Mouse (Mus musculus): ENCODE results near the gene Nfya. TPM values are rescaled to one million over a fixed set of nuclear protein-coding genes. Genes with fewer than 3 reads are reported as not detected.

Gene Nfya
- polyA plus RNA-seq, 1 experiment: 63.7 TPM

- TF ChIP-seq POLR2A (IDR thresholded peaks at IDR 0.05; ENCODE audit: borderline replicate concordance, low read depth, low read length) (no peak), CTCF (IDR thresholded peaks at IDR 0.05; ENCODE audit: low read depth, low read length) (no peak)
- no peak overlapping the region for H3K4me3 ChIP-seq (ENCODE audit: insufficient read depth, low read length)
- peaks cover 35% of the 10 kb centered on the region for H3K4me1 ChIP-seq (ENCODE audit: control insufficient read depth, insufficient read depth, low read length)
- H3K27ac ChIP-seq (ENCODE audit: insufficient read depth, low read depth, low read length): no peak overlapping the region
Measured at GRCm38 (mm10) chr17:48403848-48404247, 5.9 kb downstream of the Nfya start.

GRCm38 (mm10) chr17:48402751-48403150 is 7.0 kb downstream of the Nfya start:
- Histone ChIP-seq H3K4me1 (ENCODE audit: control insufficient read depth, insufficient read depth, low read length) (peaks cover 33% of the 10 kb centered on the region), H3K4me3 (ENCODE audit: insufficient read depth, low read length) (no peak overlapping the region), H3K27ac (ENCODE audit: insufficient read depth, low read depth, low read length) (no peak overlapping the region)
- no peak for TF ChIP-seq CTCF (IDR thresholded peaks at IDR 0.05; ENCODE audit: low read depth, low read length)
- TF ChIP-seq POLR2A (IDR thresholded peaks at IDR 0.05; ENCODE audit: borderline replicate concordance, low read depth, low read length): no peak

DNA sequence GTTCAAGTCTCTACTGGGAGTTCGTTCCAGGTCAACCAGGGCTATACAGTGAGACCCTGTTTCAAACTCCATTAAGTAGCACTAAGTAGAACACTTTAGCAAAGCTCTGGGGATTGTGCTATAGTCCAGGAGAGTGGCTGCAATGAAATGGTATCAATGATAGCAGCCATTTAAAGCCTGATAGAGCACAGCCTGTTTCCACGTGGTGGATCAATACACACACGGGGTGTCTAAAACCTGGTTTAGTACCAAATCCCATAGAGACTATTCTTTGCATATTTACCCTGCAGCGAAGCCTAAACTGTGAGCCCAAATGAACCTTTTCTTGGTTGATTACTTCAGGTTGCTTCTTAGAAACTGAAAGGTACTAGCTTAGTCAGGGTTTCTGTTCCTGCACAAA is 8.0 kb downstream of the Nfya start:
- Histone ChIP-seq H3K27ac (ENCODE audit: insufficient read depth, low read depth, low read length) (no peak overlapping the region), H3K4me3 (ENCODE audit: insufficient read depth, low read length) (no peak overlapping the region), H3K4me1 (ENCODE audit: control insufficient read depth, insufficient read depth, low read length) (peaks cover 24% of the 10 kb centered on the region)
- TF ChIP-seq CTCF (IDR thresholded peaks at IDR 0.05; ENCODE audit: low read depth, low read length) (no peak), POLR2A (IDR thresholded peaks at IDR 0.05; ENCODE audit: borderline replicate concordance, low read depth, low read length) (no peak)

GRCm38 (mm10) chr17:48392616-48393015 is 17.1 kb downstream of the Nfya start:
- TF ChIP-seq POLR2A (IDR thresholded peaks at IDR 0.05; ENCODE audit: borderline replicate concordance, low read depth, low read length) (no peak), CTCF (IDR thresholded peaks at IDR 0.05; ENCODE audit: low read depth, low read length) (no peak)
- H3K4me1 ChIP-seq (ENCODE audit: control insufficient read depth, insufficient read depth, low read length): peaks cover 5% of the 10 kb centered on the region; the same call in 1 of the 2 replicates
- H3K27ac ChIP-seq (ENCODE audit: insufficient read depth, low read depth, low read length): no peak overlapping the region
- H3K4me3 ChIP-seq (ENCODE audit: insufficient read depth, low read length): no peak overlapping the region

- Histone ChIP-seq H3K4me3 (ENCODE audit: insufficient read depth, low read length) (no peak overlapping the region), H3K4me1 (ENCODE audit: control insufficient read depth, insufficient read depth, low read length) (peaks cover 8% of the 10 kb centered on the region)
- TF ChIP-seq POLR2A (IDR thresholded peaks at IDR 0.05; ENCODE audit: borderline replicate concordance, low read depth, low read length): no peak
- no peak for TF ChIP-seq CTCF (IDR thresholded peaks at IDR 0.05; ENCODE audit: low read depth, low read length)
Measured at GRCm38 (mm10) chr17:48391446-48391845, 18.3 kb downstream of the Nfya start.

DNA sequence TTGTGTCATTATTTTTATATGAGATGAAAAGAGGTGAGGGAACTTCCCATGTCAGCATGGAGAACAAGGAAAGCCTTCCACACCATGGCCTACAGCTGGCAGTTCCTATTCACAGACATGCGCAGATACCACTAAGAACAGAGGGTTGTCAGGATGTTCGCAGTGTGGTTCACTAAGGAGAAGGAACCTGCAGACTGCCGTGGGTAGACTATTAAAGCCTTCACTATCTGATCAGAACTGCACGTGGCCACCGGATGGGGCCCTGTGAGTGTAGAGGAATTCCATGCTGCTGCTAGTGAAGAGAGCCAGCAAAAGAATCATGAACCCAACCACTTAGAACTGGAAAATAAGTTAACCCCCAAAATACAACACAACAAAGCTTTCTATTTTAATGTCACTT is 20.3 kb downstream of the Nfya start:
- Histone ChIP-seq H3K4me3 (ENCODE audit: insufficient read depth, low read length) (no peak overlapping the region), H3K4me1 (ENCODE audit: control insufficient read depth, insufficient read depth, low read length) (peaks cover 16% of the 10 kb centered on the region), H3K27ac (ENCODE audit: insufficient read depth, low read depth, low read length) (no peak overlapping the region)
- TF ChIP-seq CTCF (IDR thresholded peaks at IDR 0.05; ENCODE audit: low read depth, low read length) (no peak), POLR2A (IDR thresholded peaks at IDR 0.05; ENCODE audit: borderline replicate concordance, low read depth, low read length) (no peak)

More at GRCm38 (mm10) chr17:48391446-48391845, 18.3 kb downstream of the Nfya start:
- H3K27ac ChIP-seq (ENCODE audit: insufficient read depth, low read depth, low read length): no peak overlapping the region

DNA sequence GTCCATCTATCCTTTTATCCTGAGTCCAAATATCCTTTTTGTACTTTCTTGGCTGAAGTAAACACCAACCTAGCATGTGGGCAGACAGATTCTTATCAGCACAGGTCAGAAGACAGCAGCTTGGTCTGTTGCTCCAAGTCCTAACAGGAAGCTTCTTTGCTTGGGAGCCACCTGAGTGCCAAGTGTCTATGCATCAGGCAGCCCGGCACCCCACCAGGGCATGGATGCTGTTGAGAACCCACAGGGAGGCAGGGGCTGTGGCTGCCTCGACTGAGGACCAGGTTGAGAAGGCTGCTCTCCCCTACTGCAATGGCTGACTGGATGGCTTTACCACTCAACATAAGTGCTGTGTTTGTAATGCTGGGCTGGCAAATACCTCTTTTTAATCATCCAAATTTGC is 21.0 kb downstream of the Nfya start:
- Histone ChIP-seq H3K27ac (ENCODE audit: insufficient read depth, low read depth, low read length) (no peak overlapping the region), H3K4me1 (ENCODE audit: control insufficient read depth, insufficient read depth, low read length) (peaks cover 16% of the 10 kb centered on the region), H3K4me3 (ENCODE audit: insufficient read depth, low read length) (no peak overlapping the region)
- no peak for TF ChIP-seq POLR2A (IDR thresholded peaks at IDR 0.05; ENCODE audit: borderline replicate concordance, low read depth, low read length)
- no peak for TF ChIP-seq CTCF (IDR thresholded peaks at IDR 0.05; ENCODE audit: low read depth, low read length)

- H3K4me3 ChIP-seq (ENCODE audit: insufficient read depth, low read length): no peak overlapping the region
- peak overlapping the region; percentile 26 for H3K27ac ChIP-seq (ENCODE audit: insufficient read depth, low read depth, low read length)
- H3K4me1 ChIP-seq (ENCODE audit: control insufficient read depth, insufficient read depth, low read length): peaks cover 15% of the 10 kb centered on the region
- TF ChIP-seq POLR2A (IDR thresholded peaks at IDR 0.05; ENCODE audit: borderline replicate concordance, low read depth, low read length): no peak
- TF ChIP-seq CTCF (IDR thresholded peaks at IDR 0.05; ENCODE audit: low read depth, low read length): no peak
Measured at GRCm38 (mm10) chr17:48385786-48386461, 23.8 kb downstream of the Nfya start.

- no peak overlapping the region for H3K27ac ChIP-seq (ENCODE audit: insufficient read depth, low read depth, low read length)
- no peak overlapping the region for H3K4me3 ChIP-seq (ENCODE audit: insufficient read depth, low read length)
- H3K4me1 ChIP-seq (ENCODE audit: control insufficient read depth, insufficient read depth, low read length): peaks cover 3% of the 10 kb centered on the region; the same call in 1 of the 2 replicates
- TF ChIP-seq POLR2A (IDR thresholded peaks at IDR 0.05; ENCODE audit: borderline replicate concordance, low read depth, low read length): no peak
- TF ChIP-seq CTCF (IDR thresholded peaks at IDR 0.05; ENCODE audit: low read depth, low read length): no peak
Measured at GRCm38 (mm10) chr17:48379050-48379449, 30.7 kb downstream of the Nfya start.

DNA sequence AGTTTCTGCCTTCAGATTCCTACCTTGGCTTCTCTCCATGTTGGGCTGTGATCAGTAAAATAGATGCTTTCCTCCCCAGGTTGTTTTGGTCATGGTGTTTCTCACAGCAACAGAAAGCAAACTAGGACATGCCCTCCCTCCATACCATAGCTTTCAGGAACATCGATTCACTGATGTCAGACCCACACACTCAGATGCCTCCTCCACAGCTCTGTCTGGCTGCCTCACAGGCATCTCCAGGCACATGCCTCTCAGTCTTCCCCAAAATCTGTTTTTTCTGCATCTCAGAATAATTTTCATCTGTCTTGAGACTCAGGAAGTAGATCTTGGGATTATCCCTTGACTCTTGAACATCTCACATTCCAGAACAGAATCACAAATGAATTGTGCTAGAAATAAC is 33.6 kb downstream of the Nfya start:
- H3K4me3 ChIP-seq (ENCODE audit: insufficient read depth, low read length): no peak overlapping the region
- no peaks in the 10 kb centered on the region; the same call in 1 of the 2 replicates for H3K4me1 ChIP-seq (ENCODE audit: control insufficient read depth, insufficient read depth, low read length)
- TF ChIP-seq POLR2A (IDR thresholded peaks at IDR 0.05; ENCODE audit: borderline replicate concordance, low read depth, low read length): no peak
- no peak for TF ChIP-seq CTCF (IDR thresholded peaks at IDR 0.05; ENCODE audit: low read depth, low read length)
- H3K27ac ChIP-seq (ENCODE audit: insufficient read depth, low read depth, low read length): no peak overlapping the region

Data from bone marrow macrophage, adult 2 months (primary cell).